Mouse (Mus musculus) neural tube, embryonic 14.5 days (tissue): Measurements from ENCODE around the gene Cux2. TPM values are rescaled to one million over a fixed set of nuclear protein-coding genes. Genes with fewer than 3 reads are reported as not detected.

Experiments
- ATAC-seq: fragments of 200-750 bp; cut with Nextera tagmentation; 2 replicates; pipeline ENCODE4 v1.8.0; 2017; ENCODE audit warnings: low read depth, mild to moderate bottlenecking, moderate TSS enrichment, moderate library complexity
- H3K27ac ChIP-seq: fragments of 300-500 bp; sonication (generic); 2 replicates; pipeline ENCODE4 v1.5.1; 2014; ENCODE audit warnings: low read depth, mild to moderate bottlenecking, control low read depth, low read length, moderate library complexity, mixed read lengths
- H3K27me3 ChIP-seq: fragments of 300-500 bp; sonication (generic); 2 replicates; pipeline ENCODE4 v1.6.1; 2014; ENCODE audit warnings: low read length; ENCODE audit not compliant: control insufficient read depth, insufficient read depth
- H3K36me3 ChIP-seq: fragments of 300-500 bp; sonication (generic); 2 replicates; pipeline ENCODE4 v1.6.1; 2014; ENCODE audit warnings: low read length, mixed read lengths; ENCODE audit not compliant: control insufficient read depth, insufficient read depth
- H3K4me1 ChIP-seq: fragments of 300-500 bp; sonication (generic); 2 replicates; pipeline ENCODE4 v1.6.1; 2014; ENCODE audit warnings: low read length; ENCODE audit not compliant: control insufficient read depth, insufficient read depth
- H3K4me2 ChIP-seq: fragments of 300-500 bp; sonication (generic); 2 replicates; pipeline ENCODE4 v1.6.1; 2014; ENCODE audit warnings: mild to moderate bottlenecking, low read depth, low read length, control low read depth
- H3K4me3 ChIP-seq: fragments of 300-500 bp; sonication (generic); 2 replicates; pipeline ENCODE4 v1.5.1; 2014; ENCODE audit warnings: low read depth, low read length, control low read depth, mixed read lengths
- H3K9ac ChIP-seq: fragments of 300-500 bp; sonication (generic); replicated peaks from 2 replicates; pipeline ENCODE4 v1.6.1; 2014; ENCODE audit warnings: low read depth, mild to moderate bottlenecking, control low read depth, low read length, mixed read lengths
- H3K9me3 ChIP-seq: fragments of 300-500 bp; sonication (generic); 2 replicates; pipeline ENCODE4 v1.6.1; 2016; ENCODE audit warnings: low read length; ENCODE audit not compliant: control insufficient read depth
- WGBS: fragments of 180-500 bp; shearing (Covaris S2); extraction: QIAGEN DNeasy Blood & Tissue Kit; methylation state at CpG from one replicate; pipeline ENCODE4 v1.1.7; 2014; 5-methylcytosine and 5-hydroxymethylcytosine counted together
- polyA plus RNA-seq: library from polyadenylated mRNA; unstranded; fragments of >200 nt; fragmentation: Nextera tagmentation; extraction: Ambion mirVana; gene quantifications from 2 replicates; pipeline ENCODE4 v1.2.1, GENCODE M21; 2014

The Cux2 gene
- polyA plus RNA-seq, 1 experiment from 2014 or later: 31.3 TPM

GRCm38 (mm10) chr5:121958551-121958950, 91.4 kb downstream of the Cux2 start:
- Histone ChIP-seq H3K9ac (no peak overlapping the region), H3K36me3 (no peaks in the 10 kb centered on the region), H3K4me2 (no peak overlapping the region), H3K27ac (no peak overlapping the region), H3K4me3 (no peak overlapping the region), H3K4me1 (peaks cover 14% of the 10 kb centered on the region), H3K27me3 (no peaks in the 10 kb centered on the region), H3K9me3 (no peaks in the 10 kb centered on the region)
- 81% methylated on average over 9 of the region's 9 CpGs for WGBS
- no peak for ATAC-seq

DNA sequence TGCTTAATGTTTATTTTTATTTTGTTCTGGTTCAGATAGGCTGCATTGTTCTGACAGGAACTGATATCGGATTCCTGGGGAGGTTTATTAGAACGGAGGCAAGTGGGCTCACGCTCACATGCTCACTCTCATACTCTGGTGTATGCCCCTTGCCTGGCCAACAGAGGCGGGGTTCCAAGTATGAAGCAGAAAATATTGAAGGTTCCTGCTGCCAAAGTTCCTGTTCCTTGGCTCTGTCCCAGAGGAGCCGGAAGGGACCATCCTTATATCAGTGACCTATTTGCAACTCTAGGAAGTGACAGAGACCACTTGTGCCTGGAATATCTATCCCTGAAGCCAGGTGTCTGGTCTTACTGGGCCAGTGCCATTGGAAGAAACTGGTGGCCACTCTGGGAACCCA, 94.1 kb downstream of the Cux2 start:
- Histone ChIP-seq H3K4me3 (no peak overlapping the region), H3K4me1 (peaks cover 14% of the 10 kb centered on the region), H3K9me3 (no peaks in the 10 kb centered on the region), H3K27me3 (no peaks in the 10 kb centered on the region), H3K4me2 (no peak overlapping the region), H3K27ac (no peak overlapping the region), H3K9ac (no peak overlapping the region), H3K36me3 (no peaks in the 10 kb centered on the region)
- ATAC-seq: no peak
- 80% methylated on average over 5 of the region's 5 CpGs for WGBS

GRCm38 (mm10) chr5:121950175-121950574, 99.7 kb downstream of the Cux2 start:
- Histone ChIP-seq H3K27me3 (no peaks in the 10 kb centered on the region), H3K9me3 (no peaks in the 10 kb centered on the region), H3K9ac (no peak overlapping the region), H3K36me3 (no peaks in the 10 kb centered on the region), H3K27ac (no peak overlapping the region; the same call in 1 of the 2 replicates), H3K4me3 (no peak overlapping the region), H3K4me1 (peaks cover 35% of the 10 kb centered on the region), H3K4me2 (no peak overlapping the region)
- ATAC-seq: no peak
- WGBS: 58% methylated on average over 2 of the region's 2 CpGs

- peak; percentile 52; the same call in 1 of the 2 replicates for ATAC-seq
- H3K9ac ChIP-seq: peak overlapping the region; percentile 42; the same call in 1 of the 2 replicates
- H3K27me3 ChIP-seq: no peaks in the 10 kb centered on the region
- WGBS: 3% methylated on average over 8 of the region's 8 CpGs
- H3K4me3 ChIP-seq: no peak overlapping the region
- H3K9me3 ChIP-seq: no peaks in the 10 kb centered on the region
- H3K4me2 ChIP-seq: peak overlapping the region; percentile 59; the same call in 1 of the 2 replicates
- no peaks in the 10 kb centered on the region for H3K36me3 ChIP-seq
- H3K4me1 ChIP-seq: peaks cover 31% of the 10 kb centered on the region
- H3K27ac ChIP-seq: peak overlapping the region; percentile 90
Observed at GRCm38 (mm10) chr5:121949050-121949443, 100.9 kb downstream of the Cux2 start.

GRCm38 (mm10) chr5:121948302-121949049, 101.4 kb downstream of the Cux2 start:
- peak overlapping the region; percentile 21 for H3K4me3 ChIP-seq
- H3K4me1 ChIP-seq: peaks cover 31% of the 10 kb centered on the region
- no peaks in the 10 kb centered on the region for H3K36me3 ChIP-seq
- no peaks in the 10 kb centered on the region for H3K27me3 ChIP-seq
- H3K9me3 ChIP-seq: no peaks in the 10 kb centered on the region
- peak overlapping the region; percentile 42; the same call in 1 of the 2 replicates for H3K9ac ChIP-seq
- ATAC-seq: peak; percentile 85
- peak overlapping the region; percentile 90 for H3K27ac ChIP-seq
- under 1% methylated on average over 44 of the region's 44 CpGs for WGBS
- peak overlapping the region; percentile 59 for H3K4me2 ChIP-seq

DNA sequence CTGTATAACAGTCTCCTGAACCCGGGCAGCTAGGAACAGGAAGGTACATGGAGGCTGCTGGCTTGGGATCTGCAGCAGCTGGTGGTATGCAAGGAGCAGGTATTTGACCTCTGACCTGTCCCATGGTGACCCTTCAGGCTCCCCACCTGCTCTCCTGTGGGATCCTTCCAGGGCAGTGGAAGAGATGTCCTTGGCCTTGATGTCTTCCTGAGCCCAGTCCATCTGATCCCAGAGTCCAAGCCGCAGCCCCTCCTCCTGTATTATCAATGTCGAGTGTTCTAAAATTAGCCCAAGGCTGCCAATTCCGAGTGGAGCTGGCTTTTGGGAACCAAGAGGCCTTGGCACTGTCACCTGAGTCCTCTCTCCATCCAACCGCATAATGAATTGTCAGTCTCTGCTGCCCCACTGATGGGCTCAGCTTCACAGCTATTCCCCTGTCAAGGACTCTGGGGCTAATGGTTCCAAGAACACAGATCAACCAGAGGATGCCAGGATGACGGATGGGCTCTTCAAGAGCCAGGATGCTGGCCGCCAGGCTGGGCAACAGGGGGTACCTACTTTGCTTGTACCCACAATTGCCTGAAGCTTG, 103.2 kb downstream of the Cux2 start:
- Histone ChIP-seq H3K9me3 (no peaks in the 10 kb centered on the region), H3K36me3 (no peaks in the 10 kb centered on the region), H3K4me1 (peaks cover 31% of the 10 kb centered on the region), H3K27me3 (no peaks in the 10 kb centered on the region), H3K9ac (no peak overlapping the region), H3K27ac (peak overlapping the region; percentile 90; the same call in 1 of the 2 replicates), H3K4me3 (no peak overlapping the region), H3K4me2 (no peak overlapping the region)
- no peak for ATAC-seq
- WGBS: 68% methylated on average over 7 of the region's 7 CpGs

- H3K9me3 ChIP-seq: no peaks in the 10 kb centered on the region
- no peak for ATAC-seq
- no peak overlapping the region for H3K4me3 ChIP-seq
- H3K27ac ChIP-seq: no peak overlapping the region
- 54% methylated on average over 6 of the region's 6 CpGs for WGBS
- no peak overlapping the region for H3K4me2 ChIP-seq
- H3K36me3 ChIP-seq: no peaks in the 10 kb centered on the region
- no peak overlapping the region for H3K9ac ChIP-seq
- H3K4me1 ChIP-seq: peaks cover 31% of the 10 kb centered on the region
- no peaks in the 10 kb centered on the region for H3K27me3 ChIP-seq
Observed at GRCm38 (mm10) chr5:121945819-121946218, 104.1 kb downstream of the Cux2 start.

DNA sequence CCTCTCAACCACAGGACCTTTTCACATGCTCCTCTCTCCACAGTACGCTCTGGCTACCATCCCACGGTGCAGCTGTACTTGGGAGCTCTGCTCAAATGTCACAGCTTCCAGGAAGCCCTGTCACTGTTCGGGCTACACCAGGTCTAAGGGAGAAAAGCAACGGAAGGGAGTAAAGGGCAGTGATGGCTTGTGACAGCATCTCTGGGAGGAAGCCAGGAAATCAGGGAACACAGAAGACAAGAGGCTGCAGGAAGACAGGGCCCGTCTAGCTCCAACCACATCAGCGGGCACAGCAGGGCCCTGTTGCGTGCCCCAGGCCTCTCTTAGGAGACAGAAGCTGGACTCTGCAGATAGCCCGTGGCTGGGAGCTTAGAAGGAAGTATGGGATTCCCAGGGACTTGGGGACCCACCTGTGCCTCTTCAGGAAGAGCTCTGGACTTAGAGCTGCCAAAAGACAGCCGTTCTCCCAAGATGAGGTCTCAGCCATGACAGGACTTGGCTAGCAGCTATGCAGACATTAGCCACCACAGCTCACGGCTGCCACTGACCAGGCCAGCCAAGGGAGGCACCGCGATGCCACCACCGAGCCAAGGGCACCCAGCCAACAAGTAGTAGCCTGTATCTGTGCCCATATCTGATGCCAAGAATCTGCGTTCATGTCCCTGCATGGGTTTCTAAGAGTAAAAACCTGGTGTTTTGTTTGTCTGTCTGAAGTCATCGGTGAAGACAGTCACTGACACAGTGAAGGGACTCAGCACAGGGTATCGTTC, 105.7 kb downstream of the Cux2 start:
- Histone ChIP-seq H3K36me3 (no peaks in the 10 kb centered on the region), H3K9me3 (no peaks in the 10 kb centered on the region), H3K27me3 (no peaks in the 10 kb centered on the region), H3K9ac (no peak overlapping the region), H3K27ac (no peak overlapping the region), H3K4me2 (no peak overlapping the region), H3K4me1 (peaks cover 32% of the 10 kb centered on the region), H3K4me3 (no peak overlapping the region)
- WGBS: 90% methylated on average over 16 of the region's 16 CpGs
- ATAC-seq: no peak

DNA sequence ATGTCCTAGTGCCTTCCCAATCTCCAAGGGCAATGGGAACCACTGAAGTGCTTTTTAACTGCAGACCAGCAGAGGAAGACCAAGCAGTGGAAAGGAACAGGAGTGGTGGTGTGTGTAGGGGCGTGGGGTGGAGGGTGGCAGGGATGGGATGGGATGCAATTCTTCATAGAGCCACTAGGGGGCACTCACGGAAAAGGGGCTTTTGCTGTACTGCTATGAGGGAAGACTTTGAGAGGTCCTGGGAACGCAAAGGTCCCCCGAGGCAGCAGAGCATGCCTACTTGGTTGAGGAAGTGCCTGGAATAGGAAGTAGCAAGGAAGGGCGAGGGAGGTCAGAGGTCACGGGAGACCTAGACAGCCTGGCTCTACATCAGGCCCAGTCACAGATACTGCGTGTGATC, 106.4 kb downstream of the Cux2 start:
- Histone ChIP-seq H3K9ac (no peak overlapping the region), H3K4me3 (no peak overlapping the region), H3K27me3 (no peaks in the 10 kb centered on the region), H3K27ac (no peak overlapping the region), H3K9me3 (no peaks in the 10 kb centered on the region), H3K36me3 (no peaks in the 10 kb centered on the region), H3K4me1 (peaks cover 30% of the 10 kb centered on the region), H3K4me2 (no peak overlapping the region)
- no peak for ATAC-seq
- 67% methylated on average over 7 of the region's 7 CpGs for WGBS
